Mouse (Mus musculus): ENCODE results near the gene Chit1.

Gene Chit1

DNA sequence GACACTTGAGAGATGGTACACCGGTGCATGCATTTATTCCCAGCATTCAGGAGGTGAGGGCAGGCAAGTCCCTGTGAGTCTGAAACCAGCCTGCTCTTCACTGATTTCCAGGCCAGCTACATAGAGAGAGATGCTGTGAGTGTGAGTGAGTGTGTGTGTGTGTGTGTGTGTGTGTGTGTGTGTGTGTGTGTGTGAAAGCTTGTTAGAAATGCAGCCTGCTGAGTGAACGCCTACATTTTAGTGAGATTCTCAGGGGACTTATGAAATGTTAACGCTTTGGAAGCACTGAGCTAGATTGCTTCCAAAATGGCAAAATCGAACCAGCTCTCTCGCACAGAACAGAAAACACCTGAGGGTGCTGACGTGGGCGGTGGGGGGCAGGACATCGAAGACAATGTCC is 35.0 kb downstream of the Chit1 start:
- no peak for DNase-seq (ENCODE audit: low spot score)

- no peak for DNase-seq (ENCODE audit: low spot score)
Measured at GRCm38 (mm10) chr1:134150076-134150475, 39.0 kb downstream of the Chit1 start.

- no peak for DNase-seq (ENCODE audit: low spot score)
Measured at GRCm38 (mm10) chr1:134150745-134151144, 39.7 kb downstream of the Chit1 start.

DNA sequence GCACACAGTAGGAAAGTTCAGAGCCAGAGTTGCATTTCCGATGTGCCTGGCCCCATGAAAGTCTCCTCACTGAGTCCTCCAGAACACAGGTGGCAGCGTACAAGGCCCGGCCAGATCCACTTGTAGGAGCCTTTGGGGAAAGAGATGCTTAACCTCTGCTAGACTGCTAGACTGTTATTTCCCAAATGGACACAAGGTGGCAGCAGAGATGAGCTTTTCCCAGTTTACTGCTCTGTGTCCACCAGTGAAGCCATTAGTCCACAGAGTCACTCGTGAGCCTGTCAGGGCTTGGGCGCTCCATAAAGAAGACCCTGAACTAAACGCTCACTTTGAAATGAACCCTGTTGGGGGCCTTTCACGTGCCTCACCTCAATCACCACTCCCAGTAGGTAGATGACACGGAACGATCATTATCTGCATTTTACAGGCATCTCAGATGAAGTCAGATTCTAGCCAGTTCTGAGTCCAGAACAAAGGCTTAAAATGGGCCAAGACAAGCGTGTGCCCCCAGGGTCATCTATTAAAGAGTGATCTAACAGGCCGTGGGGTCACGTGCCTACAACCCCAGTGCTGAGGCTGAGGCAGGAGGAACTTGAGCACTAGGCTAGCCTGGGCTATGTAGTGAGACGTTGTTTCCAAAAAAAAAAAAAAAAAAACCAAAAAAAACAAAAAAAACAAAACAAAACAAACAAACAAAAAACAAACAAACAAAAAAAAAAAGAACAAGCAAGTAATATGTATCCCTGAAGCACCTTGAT is 40.8 kb downstream of the Chit1 start:
- peak; percentile 77 for DNase-seq (ENCODE audit: low spot score)

- DNase-seq (ENCODE audit: low spot score), result no peak
Measured at GRCm38 (mm10) chr1:134152626-134153590, 41.9 kb downstream of the Chit1 start.

DNA sequence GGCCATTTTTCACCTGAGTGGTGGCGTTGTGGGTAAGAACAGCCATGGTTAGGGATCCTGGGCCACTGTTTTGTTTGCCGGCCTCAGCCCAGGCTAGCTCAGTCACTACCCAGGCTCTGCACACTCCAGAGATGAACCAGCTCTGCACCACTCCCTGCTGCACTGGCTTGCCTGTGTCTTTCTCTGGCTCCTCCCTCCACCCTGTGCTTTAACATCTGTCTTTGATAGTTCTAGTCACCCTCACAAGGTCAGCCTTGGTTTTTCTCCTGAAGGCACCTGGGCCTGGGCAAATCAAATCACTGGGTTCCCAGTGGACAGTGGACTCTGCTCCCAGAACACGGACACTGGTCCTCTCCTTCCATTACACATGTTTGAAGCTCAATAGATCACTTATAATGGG is 43.1 kb downstream of the Chit1 start:
- no peak for DNase-seq (ENCODE audit: low spot score)

DNA sequence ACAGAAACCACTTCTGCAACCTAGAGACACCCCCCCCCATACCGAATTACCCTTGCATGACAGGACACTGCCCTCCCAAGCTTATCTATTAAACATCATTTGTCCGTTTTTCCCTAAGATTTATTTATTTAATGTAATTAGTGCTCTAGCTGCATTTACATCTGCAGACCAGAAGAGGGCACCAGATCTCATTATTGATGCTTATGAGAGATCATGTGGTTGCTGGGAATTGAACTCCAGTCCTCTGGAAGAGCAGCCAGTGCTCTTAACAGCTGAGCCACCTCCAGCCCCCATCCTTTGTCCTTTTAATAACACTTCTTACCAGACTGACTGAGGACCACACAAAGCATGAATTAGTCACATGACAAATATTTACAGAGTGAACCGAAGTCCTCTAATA is 43.6 kb downstream of the Chit1 start:
- no peak for DNase-seq (ENCODE audit: low spot score)

GRCm38 (mm10) chr1:134160404-134160803 is 49.4 kb downstream of the Chit1 start:
- no peak for DNase-seq (ENCODE audit: low spot score)

DNA sequence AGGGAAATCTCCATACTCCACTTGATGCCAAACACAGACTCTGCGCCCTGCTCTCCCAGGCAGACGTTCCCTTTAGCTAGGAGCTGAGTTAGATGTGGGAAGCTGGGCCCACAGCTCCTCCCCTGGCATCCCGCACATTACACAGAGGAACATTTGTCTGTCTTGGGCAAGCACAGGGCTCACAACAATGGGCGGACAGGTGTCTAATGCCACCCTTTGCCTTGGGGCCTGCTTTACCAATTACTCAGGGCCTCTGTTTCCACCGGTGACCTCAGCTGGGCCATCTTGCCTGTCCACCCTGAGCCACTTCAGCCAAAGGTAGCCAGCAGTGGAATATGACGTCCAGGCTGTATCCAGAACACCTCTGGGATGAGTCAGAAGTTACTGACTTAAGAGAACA is 50.4 kb downstream of the Chit1 start:
- no peak for DNase-seq (ENCODE audit: low spot score)

GRCm38 (mm10) chr1:134162510-134163225 is 51.6 kb downstream of the Chit1 start:
- no peak for DNase-seq (ENCODE audit: low spot score)

- DNase-seq (ENCODE audit: low spot score), result peak; percentile 44
Measured at GRCm38 (mm10) chr1:134163476-134163875, 52.4 kb downstream of the Chit1 start.

DNA sequence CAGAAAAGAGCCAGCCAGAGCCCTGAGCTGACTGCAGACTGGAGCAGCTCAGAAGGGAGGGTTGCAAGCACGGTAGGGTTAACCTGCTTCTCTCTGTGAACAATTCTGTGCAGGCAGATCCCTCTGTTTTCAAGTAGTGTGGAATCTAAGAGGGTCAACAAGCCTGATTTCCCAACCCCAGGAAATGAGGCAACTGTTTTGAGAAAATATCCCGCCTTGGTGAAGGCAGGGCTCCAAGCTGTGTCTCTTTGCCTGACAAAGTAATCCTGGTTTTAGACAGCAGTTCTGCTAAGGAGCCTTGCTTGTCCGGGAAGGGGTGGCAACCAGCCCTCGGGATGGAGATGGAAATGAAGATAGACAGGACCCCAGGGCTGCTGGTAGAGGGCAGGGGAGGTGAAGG is 53.4 kb downstream of the Chit1 start:
- DNase-seq (ENCODE audit: low spot score), result peak; percentile 14

- no peak for DNase-seq (ENCODE audit: low spot score)
Measured at GRCm38 (mm10) chr1:134166547-134166946, 55.5 kb downstream of the Chit1 start.

- DNase-seq (ENCODE audit: low spot score), result no peak
Measured at GRCm38 (mm10) chr1:134167416-134168305, 56.6 kb downstream of the Chit1 start.

DNA sequence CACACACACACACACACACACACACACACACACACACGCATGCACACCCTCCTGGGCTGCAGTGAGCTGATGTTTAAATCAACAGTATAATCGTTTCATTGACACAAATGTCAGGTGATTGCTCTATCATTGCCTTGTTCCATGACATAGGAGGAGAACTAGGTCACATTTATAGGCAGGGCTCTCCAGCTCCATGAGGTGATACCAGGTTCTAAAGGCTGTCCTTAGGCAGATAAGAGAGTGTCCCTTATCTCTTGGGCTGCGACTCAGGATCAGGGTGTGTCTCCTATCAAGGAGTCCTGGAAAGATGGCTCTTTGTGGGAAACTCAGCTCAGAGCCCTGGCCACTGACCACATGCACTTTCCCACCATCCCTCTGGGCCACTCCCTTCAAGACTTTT is 57.5 kb downstream of the Chit1 start:
- no peak for DNase-seq (ENCODE audit: low spot score)

DNA sequence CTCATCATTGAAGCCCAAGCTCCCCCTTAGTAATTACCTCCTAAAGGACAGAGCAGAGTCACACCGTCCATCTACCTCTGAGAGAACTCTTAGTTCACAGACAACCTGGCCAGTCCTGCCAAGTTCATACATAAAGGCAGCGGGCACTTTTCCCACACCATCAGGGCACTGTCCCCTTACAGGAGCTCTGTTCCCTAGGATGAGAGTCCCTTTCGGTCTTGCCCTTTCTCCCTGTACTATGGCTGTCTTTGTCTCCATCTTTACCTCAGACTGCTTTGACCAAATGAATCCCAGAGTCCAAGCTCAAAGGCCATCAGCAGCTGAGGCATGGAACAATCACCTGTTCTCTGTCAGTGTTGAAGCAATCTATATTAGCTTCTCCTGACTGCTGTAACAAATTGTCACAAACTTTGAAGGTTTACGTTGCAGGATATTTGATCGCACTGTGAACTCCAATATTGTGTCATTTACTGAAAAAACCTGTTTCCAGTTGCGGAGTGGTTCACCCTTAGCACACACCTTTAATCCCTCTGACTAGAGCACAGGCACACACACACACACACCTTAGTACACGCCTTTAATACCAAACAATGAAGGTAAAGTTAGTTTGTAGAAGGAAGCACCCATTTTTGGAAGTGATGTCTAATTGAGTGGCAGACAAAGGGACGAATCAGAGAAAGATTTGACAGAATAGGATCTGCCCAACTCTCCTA is 58.1 kb downstream of the Chit1 start:
- no peak for DNase-seq (ENCODE audit: low spot score)

- DNase-seq (ENCODE audit: low spot score), result no peak
Measured at GRCm38 (mm10) chr1:134173081-134173480, 62.0 kb downstream of the Chit1 start.

DNA sequence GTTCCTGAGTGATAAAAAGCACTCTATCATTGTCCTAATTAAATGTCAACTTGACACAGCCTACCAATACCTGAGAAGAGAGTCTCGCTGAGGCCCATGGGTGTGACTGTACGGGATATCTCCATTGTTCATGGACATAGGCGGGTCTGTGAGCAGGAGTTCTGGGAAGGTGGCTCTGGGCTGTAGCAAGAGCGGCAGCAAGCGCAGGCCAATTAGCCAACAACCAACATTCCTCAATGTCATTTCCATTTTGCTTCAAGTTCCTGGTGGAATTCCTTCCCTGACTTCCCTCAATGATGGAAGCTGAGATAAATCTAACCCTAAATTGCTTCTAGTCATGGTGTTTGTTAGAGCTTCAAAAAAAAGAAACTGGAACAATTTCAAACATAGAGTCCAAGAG is 66.9 kb downstream of the Chit1 start:
- DNase-seq (ENCODE audit: low spot score), result no peak

GRCm38 (mm10) chr1:134182025-134182424 is 71.0 kb downstream of the Chit1 start, which contains the start of gene Chil1:
Gene Chil1, plus strand, starts transcription at chr1:134182176.
- no peak for DNase-seq (ENCODE audit: low spot score)

GRCm38 (mm10) chr1:134184089-134184488 is 73.0 kb downstream of the Chit1 start:
- no peak for DNase-seq (ENCODE audit: low spot score)

- DNase-seq (ENCODE audit: low spot score), result no peak
Measured at GRCm38 (mm10) chr1:134188217-134188616, 77.2 kb downstream of the Chit1 start.

All from yolk sac, embryonic 10.5 days (tissue).